In genomic region chr11:118427266-118427779, GRCm38 (mm10) we compare ENCODE assay signal across 10 mouse cellular contexts. TPM values are rescaled to one million over a fixed set of nuclear protein-coding genes. Genes with fewer than 3 reads are reported as not detected.
DNase-seq lines count a peak whose midpoint lies in the region; ATAC-seq and TF ChIP-seq lines count a peak whose summit lies in the region.
"Had no signal": no experiment of that assay in that cellular context is flagged by ENCODE, and none has a peak within 500 bp of the region (broad histone marks: within the 10 kb centered on the region; RNA-seq: fewer than 3 reads in every experiment).

No protein-coding gene starts in this region.

- H3K9ac ChIP-seq in midbrain, embryonic 16.5 days (ENCODE audit: low read depth, low read length): peak overlapping the region; percentile 32; the same call in 1 of the 2 replicates
- H3K9ac ChIP-seq in midbrain, embryonic 15.5 days: no peak overlapping the region
- no peak overlapping the region for H3K9ac ChIP-seq in intestine, embryonic 16.5 days (ENCODE audit: low read depth, low read length)
- H3K9ac ChIP-seq in stomach, postnatal 0 days (ENCODE audit: low read length): no peak overlapping the region

- 34% methylated on average over 3 of the region's 3 CpGs for WGBS in heart, embryonic 10.5 days
- 33% methylated on average over 3 of the region's 3 CpGs for WGBS in midbrain, embryonic 16.5 days
- 39% methylated on average over 3 of the region's 3 CpGs for WGBS in midbrain, embryonic 15.5 days
- WGBS in intestine, embryonic 16.5 days: 35% methylated on average over 3 of the region's 3 CpGs
- WGBS in stomach, postnatal 0 days: 29% methylated on average over 3 of the region's 3 CpGs

- peak overlapping the region; percentile 50 for H3K4me2 ChIP-seq in midbrain, embryonic 16.5 days (ENCODE audit: low read length)
- no peak overlapping the region for H3K4me2 ChIP-seq in midbrain, embryonic 15.5 days
- no peak overlapping the region for H3K4me2 ChIP-seq in intestine, embryonic 16.5 days (ENCODE audit: low read depth, low read length)
- H3K4me2 ChIP-seq in stomach, postnatal 0 days (replicated peaks; ENCODE audit: low read depth): peak overlapping the region; percentile 58

- no peak for TF ChIP-seq EP300 in stomach, postnatal 0 days (optimal IDR thresholded peaks at IDR 0.05)

- H3K4me3 ChIP-seq in heart, embryonic 10.5 days: no peak overlapping the region
- H3K4me3 ChIP-seq in midbrain, embryonic 16.5 days (ENCODE audit: low read depth, low read length): no peak overlapping the region
- no peak overlapping the region for H3K4me3 ChIP-seq in midbrain, embryonic 15.5 days
- H3K4me3 ChIP-seq in intestine, embryonic 16.5 days (ENCODE audit: low read length): no peak overlapping the region
- no peak overlapping the region for H3K4me3 ChIP-seq in stomach, postnatal 0 days (ENCODE audit: low read depth, low read length)
- H3K4me3 ChIP-seq: layer of hippocampus, adult 2 months had no signal

- TF ChIP-seq CTCF in stomach, postnatal 0 days (IDR thresholded peaks at IDR 0.05; ENCODE audit: low read depth): no peak

- no peak for DNase-seq in heart, embryonic 10.5 days (ENCODE audit: low spot score)
- DNase-seq in heart, adult 8-10 months (ENCODE audit: low spot score): no peak
- no peak for DNase-seq in stomach, postnatal 0 days (ENCODE audit: low spot score)
- no peak for DNase-seq in adrenal gland, postnatal 36 days
- DNase-seq in Muller cell, postnatal 12 days (ENCODE audit: inconsistent ontology term): no peak
- DNase-seq: lung, adult 18-20 months had no signal

- peaks cover 14% of the 10 kb centered on the region for H3K27me3 ChIP-seq in heart, embryonic 10.5 days (ENCODE audit: insufficient read depth, poor library complexity, severe bottlenecking)
- H3K27me3 ChIP-seq in midbrain, embryonic 16.5 days (ENCODE audit: control insufficient read depth, insufficient read depth, low read depth, low read length): no peaks in the 10 kb centered on the region; the same call in 1 of the 2 replicates
- no peaks in the 10 kb centered on the region; the same call in 1 of the 2 replicates for H3K27me3 ChIP-seq in midbrain, embryonic 15.5 days (replicated peaks)
- 0 out of 2 replicates have a peak, but pooled peaks cover 2% of the 10 kb centered on the region for H3K27me3 ChIP-seq in intestine, embryonic 16.5 days (replicated peaks; ENCODE audit: control insufficient read depth, insufficient read depth, low read length)
- H3K27me3 ChIP-seq in stomach, postnatal 0 days (ENCODE audit: control insufficient read depth, insufficient read depth, low read length): no peaks in the 10 kb centered on the region

- H3K27ac ChIP-seq in heart, embryonic 10.5 days: peak overlapping the region; percentile 43; the same call in 1 of the 2 replicates
- no peak overlapping the region for H3K27ac ChIP-seq in midbrain, embryonic 16.5 days (ENCODE audit: low read length)
- no peak overlapping the region for H3K27ac ChIP-seq in midbrain, embryonic 15.5 days
- peak overlapping the region; percentile 56 for H3K27ac ChIP-seq in intestine, embryonic 16.5 days (ENCODE audit: low read length)
- peak overlapping the region; percentile 89; the same call in 1 of the 2 replicates for H3K27ac ChIP-seq in stomach, postnatal 0 days (replicated peaks)
- H3K27ac ChIP-seq: layer of hippocampus, adult 2 months had no signal

- H3K4me1 ChIP-seq in heart, embryonic 10.5 days: peaks cover 72% of the 10 kb centered on the region
- H3K4me1 ChIP-seq in midbrain, embryonic 16.5 days (ENCODE audit: control insufficient read depth, insufficient read depth, low read length): peaks cover 25% of the 10 kb centered on the region
- H3K4me1 ChIP-seq in midbrain, embryonic 15.5 days: peaks cover 35% of the 10 kb centered on the region
- peaks cover 36% of the 10 kb centered on the region for H3K4me1 ChIP-seq in intestine, embryonic 16.5 days (ENCODE audit: control insufficient read depth, insufficient read depth, low read length)
- H3K4me1 ChIP-seq in stomach, postnatal 0 days (replicated peaks; ENCODE audit: control insufficient read depth, insufficient read depth): peaks cover 21% of the 10 kb centered on the region

- no peak for ATAC-seq in midbrain, embryonic 16.5 days
- no peak for ATAC-seq in midbrain, embryonic 15.5 days (replicated peaks)
- no peak for ATAC-seq in intestine, embryonic 16.5 days
- ATAC-seq in stomach, postnatal 0 days (ENCODE audit: low FRiP score, low TSS enrichment): no peak

- H3K36me3 ChIP-seq in heart, embryonic 10.5 days: no peaks in the 10 kb centered on the region
- no peaks in the 10 kb centered on the region for H3K36me3 ChIP-seq in midbrain, embryonic 16.5 days (ENCODE audit: control insufficient read depth, insufficient read depth, low read length)
- no peaks in the 10 kb centered on the region for H3K36me3 ChIP-seq in midbrain, embryonic 15.5 days (replicated peaks)
- no peaks in the 10 kb centered on the region for H3K36me3 ChIP-seq in intestine, embryonic 16.5 days (ENCODE audit: control insufficient read depth, insufficient read depth, low read length)
- H3K36me3 ChIP-seq in stomach, postnatal 0 days (ENCODE audit: control insufficient read depth, insufficient read depth, low read length): no peaks in the 10 kb centered on the region

- H3K9me3 ChIP-seq in heart, embryonic 10.5 days: no peaks in the 10 kb centered on the region
- H3K9me3 ChIP-seq in midbrain, embryonic 16.5 days (replicated peaks; ENCODE audit: control insufficient read depth, low read length, poor library complexity, severe bottlenecking): no peaks in the 10 kb centered on the region
- H3K9me3 ChIP-seq in midbrain, embryonic 15.5 days: no peaks in the 10 kb centered on the region
- no peaks in the 10 kb centered on the region for H3K9me3 ChIP-seq in intestine, embryonic 16.5 days (ENCODE audit: control insufficient read depth, low read length)
- no peaks in the 10 kb centered on the region for H3K9me3 ChIP-seq in stomach, postnatal 0 days (ENCODE audit: control insufficient read depth, low read length)

RNA-seq across cellular contexts. Expression of gene C1qtnf1, which starts 0.7 kb away (rescaled TPM):
- 2.7 and 3.3 TPM in 2 replicates for polyA plus RNA-seq in heart, embryonic 10.5 days (2016; fragmentation: Nextera tagmentation; extraction: Ambion mirVana)
- 10 to 100 TPM; 13.5 to 15.3 (median 13.8) TPM for total RNA-seq in heart, adult 8-10 months (2022)
- polyA plus RNA-seq in midbrain, embryonic 16.5 days (2015; fragmentation: Nextera tagmentation; extraction: Ambion mirVana): 4.1 and 4.2 TPM in 2 replicates
- 4.2 and 4.3 TPM in 2 replicates for polyA plus RNA-seq in midbrain, embryonic 15.5 days (2015; fragmentation: Nextera tagmentation; extraction: Ambion mirVana)
- 7.1 and 7.3 TPM in 2 replicates for polyA plus RNA-seq in intestine, embryonic 16.5 days (2015; fragmentation: Nextera tagmentation; extraction: Ambion mirVana)
- polyA plus RNA-seq in stomach, postnatal 0 days (2015; fragmentation: Nextera tagmentation; extraction: Ambion mirVana): 9.0 and 11.0 TPM in 2 replicates
- total RNA-seq in adrenal gland, postnatal 36 days (2021): 10 to 100 TPM; 21.6 to 22.7 TPM

RNA-seq across cellular contexts. Expression of gene Cant1, which starts 8.4 kb away (rescaled TPM):
- 22.4 and 23.5 TPM in 2 replicates for polyA plus RNA-seq in heart, embryonic 10.5 days (2016; fragmentation: Nextera tagmentation; extraction: Ambion mirVana)
- 10 to 100 TPM; 16.4 to 19.2 (median 16.8) TPM for total RNA-seq in heart, adult 8-10 months (2022)
- 24.9 and 27.8 TPM in 2 replicates for polyA plus RNA-seq in midbrain, embryonic 16.5 days (2015; fragmentation: Nextera tagmentation; extraction: Ambion mirVana)
- polyA plus RNA-seq in midbrain, embryonic 15.5 days (2015; fragmentation: Nextera tagmentation; extraction: Ambion mirVana): 30.6 and 35.1 TPM in 2 replicates
- 38.7 and 44.1 TPM in 2 replicates for polyA plus RNA-seq in intestine, embryonic 16.5 days (2015; fragmentation: Nextera tagmentation; extraction: Ambion mirVana)
- 32.3 and 33.9 TPM in 2 replicates for polyA plus RNA-seq in stomach, postnatal 0 days (2015; fragmentation: Nextera tagmentation; extraction: Ambion mirVana)
- 10 to 100 TPM; 34.9 to 38.0 TPM for total RNA-seq in adrenal gland, postnatal 36 days (2021)

RNA-seq across cellular contexts. Expression of gene Lgals3bp, which starts 25.4 kb away (rescaled TPM):
- polyA plus RNA-seq in heart, embryonic 10.5 days (2016; fragmentation: Nextera tagmentation; extraction: Ambion mirVana): 5.1 and 6.2 TPM in 2 replicates
- 10 to 100 TPM; 19.7 to 25.8 (median 23.3) TPM for total RNA-seq in heart, adult 8-10 months (2022)
- 3.8 and 4.4 TPM in 2 replicates for polyA plus RNA-seq in midbrain, embryonic 16.5 days (2015; fragmentation: Nextera tagmentation; extraction: Ambion mirVana)
- 5.1 and 6.7 TPM in 2 replicates for polyA plus RNA-seq in midbrain, embryonic 15.5 days (2015; fragmentation: Nextera tagmentation; extraction: Ambion mirVana)
- polyA plus RNA-seq in intestine, embryonic 16.5 days (2015; fragmentation: Nextera tagmentation; extraction: Ambion mirVana): 226 and 234 TPM in 2 replicates
- 142 and 144 TPM in 2 replicates for polyA plus RNA-seq in stomach, postnatal 0 days (2015; fragmentation: Nextera tagmentation; extraction: Ambion mirVana)
- total RNA-seq in adrenal gland, postnatal 36 days (2021): 100 to 1,000 TPM; 122 to 138 TPM

RNA-seq across cellular contexts. Expression of gene Engase, which starts 49.3 kb away (rescaled TPM):
- polyA plus RNA-seq in heart, embryonic 10.5 days (2016; fragmentation: Nextera tagmentation; extraction: Ambion mirVana): 5.1 and 7.8 TPM in 2 replicates
- total RNA-seq in heart, adult 8-10 months (2022): 1 to 10 TPM; 5.2 to 7.2 (median 6.6) TPM
- polyA plus RNA-seq in midbrain, embryonic 16.5 days (2015; fragmentation: Nextera tagmentation; extraction: Ambion mirVana): 5.5 and 5.9 TPM in 2 replicates
- 6.6 and 8.2 TPM in 2 replicates for polyA plus RNA-seq in midbrain, embryonic 15.5 days (2015; fragmentation: Nextera tagmentation; extraction: Ambion mirVana)
- polyA plus RNA-seq in intestine, embryonic 16.5 days (2015; fragmentation: Nextera tagmentation; extraction: Ambion mirVana): 13.5 and 17.8 TPM in 2 replicates
- polyA plus RNA-seq in stomach, postnatal 0 days (2015; fragmentation: Nextera tagmentation; extraction: Ambion mirVana): 12.6 and 13.7 TPM in 2 replicates
- 10 to 100 TPM; 10.3 to 20.7 TPM for total RNA-seq in adrenal gland, postnatal 36 days (2021)

Comparison
In these comparisons a context has a peak if more than half of its experiments do, and no peak if none do; other contexts are left out.
1. H3K4me2 ChIP-seq: peak in midbrain, embryonic 16.5 days (single experiment) and stomach, postnatal 0 days (single experiment); none in midbrain, embryonic 15.5 days (single experiment) and intestine, embryonic 16.5 days (single experiment).
2. H3K27ac ChIP-seq: peak in heart, embryonic 10.5 days (single experiment), intestine, embryonic 16.5 days (single experiment) and stomach, postnatal 0 days (single experiment); none in midbrain, embryonic 16.5 days (single experiment) and midbrain, embryonic 15.5 days (single experiment).
3. RNA of gene Lgals3bp, which starts 25.4 kb away (polyA plus RNA-seq): 226 to 234 TPM in intestine, embryonic 16.5 days and 142 to 144 TPM in stomach, postnatal 0 days; 5.1 to 6.2 TPM in heart, embryonic 10.5 days, 5.1 to 6.7 TPM in midbrain, embryonic 15.5 days and 3.8 to 4.4 TPM in midbrain, embryonic 16.5 days; every median in the first group is over 10 times any median in the second.